Mouse (Mus musculus): ENCODE results near the gene Marveld2.

DNA sequence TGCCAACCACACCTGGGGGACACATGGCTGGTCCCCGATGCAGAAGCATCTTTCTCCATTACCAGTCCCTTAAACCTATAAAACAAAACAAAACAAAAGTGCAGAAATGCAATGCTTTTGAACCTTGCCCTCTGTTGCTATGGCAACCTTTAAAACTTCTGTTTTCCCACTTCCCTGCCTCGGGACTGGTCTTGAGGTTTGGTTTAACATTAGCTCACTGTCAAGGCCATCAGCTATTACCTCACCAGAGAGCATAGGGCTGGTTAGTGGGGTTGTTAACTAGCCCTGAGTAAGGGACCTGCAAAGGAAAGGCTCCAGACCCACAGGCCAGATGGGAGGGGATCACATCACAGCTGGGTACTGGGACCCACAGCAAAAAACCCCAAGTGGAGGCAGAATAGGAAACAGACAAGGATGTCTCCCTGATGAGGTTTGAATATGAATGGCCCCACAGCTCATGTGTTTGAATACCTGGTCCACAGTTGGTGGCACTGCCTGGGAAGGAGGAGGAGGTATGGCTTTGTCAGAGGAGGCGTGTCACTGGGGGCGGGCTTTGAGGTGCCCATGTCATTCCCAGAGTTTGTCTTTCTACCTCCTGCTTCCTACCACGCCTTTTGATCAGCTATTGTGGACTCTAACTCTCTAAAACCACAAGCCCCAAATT, 14.4 kb downstream of the Marveld2 start:
- TF ChIP-seq CTCF (IDR thresholded peaks at IDR 0.05; ENCODE audit: insufficient read depth, low read length) (no peak), POLR2A (IDR thresholded peaks at IDR 0.05; ENCODE audit: borderline replicate concordance, extremely low read depth, low read depth, low read length) (no peak)
